In genomic region chr5:125465701-125466106, GRCm38 (mm10) we compare ENCODE assay signal across 8 mouse cellular contexts. TPM values are rescaled to one million over a fixed set of nuclear protein-coding genes. Genes with fewer than 3 reads are reported as not detected.
A peak's percentile ranks its signal among the peaks of the same experiment; 100 is the strongest.
DNase-seq lines count a peak whose midpoint lies in the region; ATAC-seq lines count a peak whose summit lies in the region.

No protein-coding gene starts in this region.

- DNase-seq in T-cell, adult 2 months (ENCODE audit: low spot score): peak; percentile 96
- peak; percentile 92 to 95 for DNase-seq in cerebellum, postnatal 36 days
- peak; percentile 95 to 98 for DNase-seq in frontal cortex, postnatal 36 days (ENCODE audit: low spot score in 2 of 2)
- DNase-seq in left cerebral cortex, adult 11 months (ENCODE audit: low spot score): peak; percentile 97
- peak; percentile 97 to 99 for DNase-seq in lung, postnatal 4 days
- DNase-seq in retina, postnatal 7 days (ENCODE audit: low read depth, low spot score): peak; percentile 88
- DNase-seq in urinary bladder, adult 2 months (ENCODE audit: low spot score): peak; percentile 83

- H3K36me3 ChIP-seq in hindbrain, embryonic 15.5 days: no peaks in the 10 kb centered on the region

- ATAC-seq in hindbrain, embryonic 15.5 days (ENCODE audit: low FRiP score, low read depth): peak; percentile 99

- H3K27me3 ChIP-seq in hindbrain, embryonic 15.5 days: no peaks in the 10 kb centered on the region

- H3K4me3 ChIP-seq in hindbrain, embryonic 15.5 days: peak overlapping the region; percentile 37

- no peaks in the 10 kb centered on the region for H3K9me3 ChIP-seq in hindbrain, embryonic 15.5 days

- peak overlapping the region; percentile 57 for H3K4me2 ChIP-seq in hindbrain, embryonic 15.5 days

- peak overlapping the region; percentile 80 for H3K27ac ChIP-seq in hindbrain, embryonic 15.5 days (replicated peaks)

- peaks cover 6% of the 10 kb centered on the region; the same call in 1 of the 2 replicates for H3K4me1 ChIP-seq in hindbrain, embryonic 15.5 days (replicated peaks)

- WGBS in hindbrain, embryonic 15.5 days: under 1% methylated on average over 25 of the region's 25 CpGs

- peak overlapping the region; percentile 35; the same call in 1 of the 2 replicates for H3K9ac ChIP-seq in hindbrain, embryonic 15.5 days

RNA-seq across cellular contexts. Expression of gene Aacs, which starts 9.9 kb away (rescaled TPM):
- polyA plus RNA-seq in hindbrain, embryonic 15.5 days (2015; fragmentation: Nextera tagmentation; extraction: Ambion mirVana): 104 and 106 TPM in 2 replicates
- polyA plus RNA-seq in urinary bladder, adult 2 months (2012; rRNA removed): 27.3 and 40.5 TPM in 2 replicates

RNA-seq across cellular contexts. Expression of gene Bri3bp, which starts 24.3 kb away (rescaled TPM):
- polyA plus RNA-seq in hindbrain, embryonic 15.5 days (2015; fragmentation: Nextera tagmentation; extraction: Ambion mirVana): 39.4 and 42.8 TPM in 2 replicates
- 3.5 and 7.5 TPM in 2 replicates for polyA plus RNA-seq in urinary bladder, adult 2 months (2012; rRNA removed)

RNA-seq across cellular contexts. Expression of gene Dhx37, which starts 31.8 kb away (rescaled TPM):
- polyA plus RNA-seq in hindbrain, embryonic 15.5 days (2015; fragmentation: Nextera tagmentation; extraction: Ambion mirVana): 10.9 and 11.6 TPM in 2 replicates
- polyA plus RNA-seq in urinary bladder, adult 2 months (2012; rRNA removed): 15.7 and 16.8 TPM in 2 replicates

Comparison
In these comparisons a context has a peak if more than half of its experiments do, and no peak if none do; other contexts are left out.
1. Peak in every context shown above with its lines: DNase-seq, ATAC-seq, H3K4me3 ChIP-seq and H3K27ac ChIP-seq.